Mouse (Mus musculus): ENCODE results near the gene S100a5.

DNA sequence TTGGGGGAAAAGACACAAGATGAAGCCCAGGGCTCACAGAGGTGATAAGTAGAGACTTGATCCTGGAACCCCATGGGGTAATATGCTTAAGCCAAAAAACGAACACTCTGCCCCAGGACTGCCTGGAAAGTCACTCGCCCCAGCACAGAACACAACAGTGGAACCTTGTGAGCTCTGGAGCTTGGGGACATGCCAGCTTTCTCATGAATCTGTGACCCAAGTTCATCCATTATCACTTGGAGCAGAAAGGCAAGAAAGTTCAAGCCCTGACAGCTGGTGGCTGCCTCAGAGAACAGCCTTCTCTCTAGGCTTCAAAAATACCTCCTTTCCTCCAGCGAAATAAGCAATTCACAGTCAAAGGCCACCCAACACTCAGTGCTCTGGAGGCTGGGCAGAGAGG, 8.9 kb upstream of the S100a5 start:
- no peak for TF ChIP-seq POLR2A (IDR thresholded peaks at IDR 0.05; ENCODE audit: insufficient read length, low read depth)
- TF ChIP-seq MYOG (IDR thresholded peaks at IDR 0.05; ENCODE audit: control insufficient read depth in 1 of 3, insufficient read depth in 1 of 3, insufficient read length in 2 of 3, low read depth in 2 of 3): no peak
- TF ChIP-seq TCF3 (IDR thresholded peaks at IDR 0.05; ENCODE audit: insufficient read length, low read depth): no peak
- no peak for TF ChIP-seq MAX (IDR thresholded peaks at IDR 0.05; ENCODE audit: low read depth)
- no peak for TF ChIP-seq POLR2AphosphoS2 (IDR thresholded peaks at IDR 0.05; ENCODE audit: insufficient read length, low read depth)
- TF ChIP-seq CEBPB (IDR thresholded peaks at IDR 0.05; ENCODE audit: insufficient read depth, poor library complexity, severe bottlenecking): no peak
- no peak for TF ChIP-seq TCF12 (IDR thresholded peaks at IDR 0.05; ENCODE audit: insufficient read depth, poor library complexity, severe bottlenecking)
- TF ChIP-seq USF1 (IDR thresholded peaks at IDR 0.05; ENCODE audit: low read depth): no peak

Measured in myocyte (in vitro differentiated cells).